Mouse (Mus musculus): Measurements from ENCODE around the gene Tmbim6. TPM values are rescaled to one million over a fixed set of nuclear protein-coding genes. Genes with fewer than 3 reads are reported as not detected.

Gene Tmbim6
- polyA plus RNA-seq, 2 experiments = 216 to 296 TPM

DNA sequence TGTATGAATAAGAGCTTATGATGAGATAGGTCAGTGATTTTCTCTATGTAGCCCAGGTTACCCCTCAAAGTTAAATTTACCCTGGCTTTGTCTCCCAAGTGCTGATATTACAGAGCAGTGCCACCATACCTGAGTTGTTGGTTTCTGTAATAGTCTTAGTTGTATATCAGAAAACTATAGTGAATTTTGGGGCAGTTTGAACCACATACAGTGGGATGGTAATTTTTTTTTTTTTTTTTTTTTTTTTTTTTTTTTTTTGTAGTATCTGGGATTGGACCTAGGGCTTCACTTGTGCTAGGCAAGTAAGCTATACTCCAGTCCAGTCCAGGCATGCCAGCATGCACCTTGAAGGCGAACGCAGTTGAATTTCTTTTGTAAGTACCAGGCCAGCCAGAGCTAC lies 4.9 kb downstream of the Tmbim6 start:
- WGBS = 81% methylated on average over 2 of the region's 2 CpGs
- Histone ChIP-seq H3K4me3 (replicated peaks; ENCODE audit: low read length) (no peak overlapping the region), H3K4me2 (replicated peaks; ENCODE audit: low read depth, low read length, severe bottlenecking) (no peak overlapping the region), H3K9me3 (ENCODE audit: control insufficient read depth, low read length) (no peaks in the 10 kb centered on the region), H3K36me3 (ENCODE audit: control insufficient read depth, insufficient read depth, low read length) (peaks cover 13% of the 10 kb centered on the region), H3K27ac (replicated peaks; ENCODE audit: low read depth, low read length) (no peak overlapping the region), H3K9ac (ENCODE audit: low read depth, low read length, severe bottlenecking) (no peak overlapping the region), H3K27me3 (ENCODE audit: control insufficient read depth, insufficient read depth, low read length) (no peaks in the 10 kb centered on the region), H3K4me1 (ENCODE audit: control insufficient read depth, insufficient read depth, low read length) (peaks cover 20% of the 10 kb centered on the region)
- no peak for ATAC-seq (ENCODE audit: low FRiP score, low read depth)
- no peak for DNase-seq (ENCODE audit: low spot score)
- TF ChIP-seq POLR2A (IDR thresholded peaks at IDR 0.05; ENCODE audit: borderline replicate concordance, extremely low read depth, insufficient read depth, insufficient read length) = no peak

DNA sequence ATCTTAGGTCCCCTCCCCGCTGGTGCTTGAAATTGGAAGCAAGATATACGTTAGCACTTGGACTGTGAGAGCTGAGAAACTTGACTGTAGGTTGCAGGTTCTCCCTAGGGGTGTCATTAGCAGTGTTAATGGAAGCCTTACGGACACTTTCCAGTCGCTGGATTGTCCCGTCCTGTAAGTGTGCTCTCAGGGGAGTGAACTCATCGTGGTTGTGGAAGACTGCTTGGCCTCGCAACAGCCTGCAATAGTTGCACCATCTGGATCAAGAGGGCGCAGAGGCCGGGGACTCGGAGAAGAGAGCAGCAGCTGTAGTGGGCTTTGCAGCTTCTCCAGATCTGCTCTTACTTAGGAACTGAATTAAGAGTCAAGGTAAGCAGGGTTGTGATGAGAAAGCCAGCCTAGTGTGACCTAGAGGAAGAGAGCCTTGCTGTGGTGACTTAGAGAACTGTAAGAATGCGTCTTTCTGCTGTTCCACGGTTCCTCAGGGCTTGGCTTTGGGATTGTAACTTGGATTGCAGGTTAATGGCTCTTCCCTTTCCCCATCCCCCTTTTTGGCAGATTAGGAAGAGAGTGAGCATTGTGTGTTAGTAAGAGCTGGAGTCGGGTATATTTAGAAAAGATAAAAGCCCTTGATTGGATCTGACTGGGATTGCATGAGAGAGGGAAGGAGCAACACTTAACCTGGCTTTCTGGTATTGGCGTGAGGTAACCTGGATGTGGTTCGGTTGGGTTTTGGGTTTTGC lies 7.0 kb downstream of the Tmbim6 start:
- 64% methylated on average over 15 of the region's 15 CpGs for WGBS

DNA sequence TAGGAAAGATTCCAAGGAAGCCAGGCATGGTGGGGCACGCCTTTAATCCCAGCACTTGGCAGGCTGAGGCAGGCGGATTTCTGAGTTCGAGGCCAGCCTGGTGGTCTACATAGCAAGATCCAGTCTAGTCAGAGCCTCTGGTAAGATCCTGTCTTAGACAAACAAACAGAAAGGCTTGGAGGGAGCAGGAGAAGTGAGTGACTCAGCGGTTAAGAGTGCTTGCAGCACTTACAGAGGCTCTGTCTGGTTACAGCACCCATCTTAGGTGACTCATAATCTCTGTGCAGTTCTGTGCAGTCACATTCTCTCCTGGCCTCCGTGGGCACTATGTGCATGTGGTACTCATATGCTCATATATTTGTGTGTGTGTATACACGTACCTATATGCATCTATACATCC lies 7.9 kb downstream of the Tmbim6 start:
- no peak for TF ChIP-seq POLR2A (IDR thresholded peaks at IDR 0.05; ENCODE audit: borderline replicate concordance, extremely low read depth, insufficient read depth, insufficient read length)
- H3K27ac ChIP-seq (replicated peaks; ENCODE audit: low read depth, low read length) = no peak overlapping the region
- H3K9ac ChIP-seq (ENCODE audit: low read depth, low read length, severe bottlenecking) = no peak overlapping the region
- no peak overlapping the region for H3K4me3 ChIP-seq (replicated peaks; ENCODE audit: low read length)
- DNase-seq (ENCODE audit: low spot score) (no peak), ATAC-seq (ENCODE audit: low FRiP score, low read depth) (no peak)
- H3K4me2 ChIP-seq (replicated peaks; ENCODE audit: low read depth, low read length, severe bottlenecking) = no peak overlapping the region
- 91% methylated on average over 6 of the region's 6 CpGs for WGBS
- H3K4me1 ChIP-seq (ENCODE audit: control insufficient read depth, insufficient read depth, low read length) = peaks cover 3% of the 10 kb centered on the region; the same call in 1 of the 2 replicates
- H3K9me3 ChIP-seq (ENCODE audit: control insufficient read depth, low read length) = no peaks in the 10 kb centered on the region
- peaks cover 43% of the 10 kb centered on the region for H3K36me3 ChIP-seq (ENCODE audit: control insufficient read depth, insufficient read depth, low read length)
- H3K27me3 ChIP-seq (ENCODE audit: control insufficient read depth, insufficient read depth, low read length) = no peaks in the 10 kb centered on the region

More for the DNA sequence above, 7.0 kb downstream of the Tmbim6 start:
- Histone ChIP-seq H3K27me3 (ENCODE audit: control insufficient read depth, insufficient read depth, low read length) (no peaks in the 10 kb centered on the region), H3K4me2 (replicated peaks; ENCODE audit: low read depth, low read length, severe bottlenecking) (no peak overlapping the region), H3K9me3 (ENCODE audit: control insufficient read depth, low read length) (no peaks in the 10 kb centered on the region), H3K9ac (ENCODE audit: low read depth, low read length, severe bottlenecking) (no peak overlapping the region), H3K4me1 (ENCODE audit: control insufficient read depth, insufficient read depth, low read length) (peaks cover 12% of the 10 kb centered on the region), H3K27ac (replicated peaks; ENCODE audit: low read depth, low read length) (0 out of 2 replicates have a peak overlapping the region, but pooled peaks have one; percentile 13), H3K4me3 (replicated peaks; ENCODE audit: low read length) (no peak overlapping the region), H3K36me3 (ENCODE audit: control insufficient read depth, insufficient read depth, low read length) (peaks cover 34% of the 10 kb centered on the region)
- peak; percentile 49; the same call in 1 of the 2 replicates for ATAC-seq (ENCODE audit: low FRiP score, low read depth)
- peak; percentile 12 for DNase-seq (ENCODE audit: low spot score)
- TF ChIP-seq POLR2A (IDR thresholded peaks at IDR 0.05; ENCODE audit: borderline replicate concordance, extremely low read depth, insufficient read depth, insufficient read length) = no peak

DNA sequence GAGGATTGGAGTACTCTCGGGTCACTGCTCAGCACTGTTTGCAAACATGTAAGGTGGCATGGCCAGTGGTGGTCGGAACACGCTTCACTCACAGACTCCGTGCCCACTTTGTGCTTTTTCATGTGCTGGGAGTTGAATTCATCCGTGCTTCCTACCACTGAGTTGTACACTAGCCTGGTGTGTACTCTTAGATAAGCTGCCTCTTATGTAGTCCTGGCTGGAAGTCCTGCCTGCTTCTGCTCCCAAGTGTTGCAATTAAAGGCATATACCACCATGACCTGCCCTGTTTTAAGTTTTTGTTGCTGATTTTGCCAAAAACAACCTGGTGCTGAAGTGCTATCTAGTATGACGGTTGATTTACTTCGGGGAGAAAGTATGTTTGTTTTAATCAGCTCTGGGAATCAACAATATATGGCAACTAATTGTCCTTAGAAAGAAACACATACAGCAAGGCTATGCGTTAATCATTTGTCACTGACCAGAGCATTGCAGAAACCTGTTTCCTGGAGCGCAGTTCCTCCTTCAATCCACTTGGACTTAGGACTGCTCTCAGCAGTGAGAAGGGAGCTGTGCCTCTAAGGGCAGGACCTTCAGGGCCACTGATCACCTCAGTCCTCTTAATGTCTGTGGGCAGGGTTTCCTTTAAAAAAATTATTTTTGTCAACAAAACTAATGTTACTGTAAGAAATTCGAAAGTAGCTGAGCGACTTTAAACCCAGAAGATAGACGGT lies 10.6 kb downstream of the Tmbim6 start:
- no peaks in the 10 kb centered on the region; the same call in 1 of the 2 replicates for H3K4me1 ChIP-seq (ENCODE audit: control insufficient read depth, insufficient read depth, low read length)
- no peak for DNase-seq (ENCODE audit: low spot score)
- WGBS = 94% methylated on average over 12 of the region's 12 CpGs
- H3K27ac ChIP-seq (replicated peaks; ENCODE audit: low read depth, low read length) = no peak overlapping the region
- H3K4me3 ChIP-seq (replicated peaks; ENCODE audit: low read length) = no peak overlapping the region
- no peak overlapping the region for H3K9ac ChIP-seq (ENCODE audit: low read depth, low read length, severe bottlenecking)
- H3K4me2 ChIP-seq (replicated peaks; ENCODE audit: low read depth, low read length, severe bottlenecking) = no peak overlapping the region
- no peaks in the 10 kb centered on the region for H3K27me3 ChIP-seq (ENCODE audit: control insufficient read depth, insufficient read depth, low read length)
- peaks cover 70% of the 10 kb centered on the region for H3K36me3 ChIP-seq (ENCODE audit: control insufficient read depth, insufficient read depth, low read length)
- TF ChIP-seq POLR2A (IDR thresholded peaks at IDR 0.05; ENCODE audit: borderline replicate concordance, extremely low read depth, insufficient read depth, insufficient read length) = no peak
- no peak for ATAC-seq (ENCODE audit: low FRiP score, low read depth)
- H3K9me3 ChIP-seq (ENCODE audit: control insufficient read depth, low read length) = no peaks in the 10 kb centered on the region

DNA sequence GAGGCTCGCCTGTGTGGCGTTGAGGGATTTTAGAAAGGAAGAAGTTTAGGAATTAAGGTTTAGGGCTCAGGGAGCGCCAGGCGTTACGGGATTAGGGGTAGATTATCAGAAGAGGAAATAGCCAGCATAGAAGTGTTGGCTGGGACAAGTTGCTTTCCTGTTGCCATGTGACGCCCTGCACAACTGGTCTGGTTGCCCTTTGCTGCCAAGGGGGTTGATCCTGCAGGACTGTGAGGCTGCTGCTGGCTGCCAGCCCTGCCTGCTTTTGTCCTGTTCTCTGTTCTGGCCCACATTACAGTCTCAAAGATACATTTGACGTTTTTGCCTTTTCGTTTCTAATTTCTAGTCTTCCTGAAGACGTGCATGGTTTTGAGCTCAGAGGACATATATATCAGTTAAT lies 12.5 kb downstream of the Tmbim6 start:
- 91% methylated on average over 9 of the region's 9 CpGs for WGBS
- no peak for TF ChIP-seq POLR2A (IDR thresholded peaks at IDR 0.05; ENCODE audit: borderline replicate concordance, extremely low read depth, insufficient read depth, insufficient read length)
- H3K36me3 ChIP-seq (ENCODE audit: control insufficient read depth, insufficient read depth, low read length) = peaks cover 88% of the 10 kb centered on the region

More for the DNA sequence above, 12.5 kb downstream of the Tmbim6 start:
- Histone ChIP-seq H3K9ac (ENCODE audit: low read depth, low read length, severe bottlenecking) (no peak overlapping the region), H3K4me1 (ENCODE audit: control insufficient read depth, insufficient read depth, low read length) (no peaks in the 10 kb centered on the region), H3K27ac (replicated peaks; ENCODE audit: low read depth, low read length) (no peak overlapping the region), H3K27me3 (ENCODE audit: control insufficient read depth, insufficient read depth, low read length) (no peaks in the 10 kb centered on the region), H3K9me3 (ENCODE audit: control insufficient read depth, low read length) (no peaks in the 10 kb centered on the region), H3K4me2 (replicated peaks; ENCODE audit: low read depth, low read length, severe bottlenecking) (no peak overlapping the region), H3K4me3 (replicated peaks; ENCODE audit: low read length) (no peak overlapping the region)
- ATAC-seq (ENCODE audit: low FRiP score, low read depth) (no peak), DNase-seq (ENCODE audit: low spot score) (no peak)

Measured in limb, embryonic 14.5 days (tissue).